Mouse (Mus musculus): ENCODE data around the gene Hist1h2ap.
"Not testable (repeated sequence)": the region's sequence is repeated elsewhere in the genome, so short reads cannot be mapped to it uniquely, and the experiment has no call there.

The Hist1h2ap gene

GRCm38 (mm10) chr13:21811074-21811473, 22.2 kb downstream of the Hist1h2ap start:
- DNase-seq (ENCODE audit: low read depth, low spot score), result not testable (repeated sequence)

GRCm38 (mm10) chr13:21810073-21810472, 23.2 kb downstream of the Hist1h2ap start, which contains the start of the genes Hist1h2bq and Hist1h2ao:
TSS of gene Hist1h2bq (minus strand) at chr13:21810197.
TSS of gene Hist1h2ao (plus strand) at chr13:21810465.
- DNase-seq (ENCODE audit: low read depth, low spot score), result not testable (repeated sequence)

GRCm38 (mm10) chr13:21803058-21803457, 30.2 kb downstream of the Hist1h2ap start:
- DNase-seq (ENCODE audit: low read depth, low spot score), result not testable (repeated sequence)

GRCm38 (mm10) chr13:21797163-21797562, 36.1 kb downstream of the Hist1h2ap start:
- DNase-seq (ENCODE audit: low read depth, low spot score), result not testable (repeated sequence)

GRCm38 (mm10) chr13:21795584-21795983, 37.7 kb downstream of the Hist1h2ap start:
- no peak for DNase-seq (ENCODE audit: low read depth, low spot score)

- DNase-seq (ENCODE audit: low read depth, low spot score), result no peak
These were observed 42.6 kb downstream of the Hist1h2ap start for GRCm38 (mm10) chr13:21790601-21791283.

- DNase-seq (ENCODE audit: low read depth, low spot score), result no peak
These were observed 43.4 kb downstream of the Hist1h2ap start for GRCm38 (mm10) chr13:21789925-21790324.

- no peak for DNase-seq (ENCODE audit: low read depth, low spot score)
These were observed 45.3 kb downstream of the Hist1h2ap start for GRCm38 (mm10) chr13:21787760-21788593.

GRCm38 (mm10) chr13:21786899-21787629, 46.2 kb downstream of the Hist1h2ap start, which contains the start of the genes Hist1h2an and Hist1h2bp:
TSS of gene Hist1h2an (minus strand) at chr13:21787218.
TSS of gene Hist1h2bp (plus strand) at chr13:21787461.
- peak; percentile 93 for DNase-seq (ENCODE audit: low read depth, low spot score)

GRCm38 (mm10) chr13:21786189-21786898, 47.0 kb downstream of the Hist1h2ap start:
- no peak for DNase-seq (ENCODE audit: low read depth, low spot score)

GRCm38 (mm10) chr13:21784311-21784710, 49.0 kb downstream of the Hist1h2ap start:
- DNase-seq (ENCODE audit: low read depth, low spot score), result no peak

- no peak for DNase-seq (ENCODE audit: low read depth, low spot score)
These were observed 49.6 kb downstream of the Hist1h2ap start for GRCm38 (mm10) chr13:21783734-21784161.

GRCm38 (mm10) chr13:21783255-21783617, 50.1 kb downstream of the Hist1h2ap start, which contains the start of gene Hist1h3i:
TSS of gene Hist1h3i (minus strand) at chr13:21783370.
- peak; percentile 84 for DNase-seq (ENCODE audit: low read depth, low spot score)
